Mouse (Mus musculus) cerebellum, adult 2 months (tissue): ENCODE measurements at regions not wholly inside any gene's neighbourhood (a gene's known extent, or its start where the extent isn't known, plus 50 kb on each side); places are given as distances from the start of the nearest gene placed in this dataset.

Experiments
- DNase-seq, 2 experiments: peaks; one replicate each; pipeline ENCODE4 v3.0.0; 2021
- H3K27ac ChIP-seq: fragments of 200-500 bp; 2 replicates; pipeline ENCODE4 v1.5.1; 2012; ENCODE audit warnings: low read length, control low read depth, inconsistent platforms; ENCODE audit not compliant: insufficient read depth
- H3K27me3 ChIP-seq: fragments of 200-500 bp; 2 replicates; pipeline ENCODE4 v1.6.1; 2012; ENCODE audit warnings: inconsistent platforms, mild to moderate bottlenecking, low read length, moderate library complexity; ENCODE audit not compliant: control insufficient read depth, insufficient read depth
- H3K4me1 ChIP-seq: fragments of 200-500 bp; 2 replicates; pipeline ENCODE4 v1.6.1; 2011; ENCODE audit warnings: low read length; ENCODE audit not compliant: control insufficient read depth, insufficient read depth
- H3K4me3 ChIP-seq: fragments of 200-500 bp; replicated peaks from 2 replicates; pipeline ENCODE3; 2011; ENCODE audit warnings: mild to moderate bottlenecking, low read depth, low read length, control low read depth; ENCODE audit not compliant: insufficient read depth
- CTCF ChIP-seq: fragments of 200-500 bp; IDR thresholded peaks from 2 replicates; pipeline ENCODE4 v1.5.1; 2011; ENCODE audit warnings: low read depth, mild to moderate bottlenecking, control low read depth, low read length, moderate library complexity, borderline replicate concordance; ENCODE audit not compliant: insufficient read depth
- POLR2A ChIP-seq: fragments of 200-500 bp; IDR thresholded peaks from 2 replicates; pipeline ENCODE4 v1.6.1; 2011; ENCODE audit warnings: low read length, control low read depth, borderline replicate concordance; ENCODE audit not compliant: insufficient read depth
- WGBS: fragments of 180-500 bp; shearing (Covaris S2); methylation state at CpG from one replicate; pipeline ENCODE4 v1.1.7; 2018; 5-methylcytosine and 5-hydroxymethylcytosine counted together

DNA sequence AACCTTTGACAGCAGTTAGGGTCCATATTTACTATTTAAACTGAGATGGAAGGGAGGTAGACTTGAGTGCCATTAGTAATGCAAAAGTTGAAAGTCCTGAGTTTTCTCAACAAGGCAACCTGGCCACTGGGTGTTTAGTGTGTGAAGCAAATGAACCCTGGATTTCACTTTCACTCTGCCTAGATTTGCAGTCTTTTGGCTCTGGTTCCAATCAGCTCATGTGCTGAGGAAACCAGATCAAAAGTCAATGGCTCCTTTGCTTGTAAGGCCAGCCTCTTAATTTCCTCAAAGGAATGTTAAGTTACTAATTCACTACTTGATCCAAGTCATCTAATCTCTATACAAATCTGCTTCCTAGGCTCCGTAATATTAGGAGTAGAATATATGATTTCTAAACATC, 247.7 kb upstream of the Tac1 start:
- WGBS: 82% methylated on average over 1 of the region's 1 CpGs
- H3K4me1 ChIP-seq: no peaks in the 10 kb centered on the region

GRCm38 (mm10) chr6:7313496-7313895, 241.2 kb upstream of the Tac1 start:
- Histone ChIP-seq H3K27ac (no peak overlapping the region), H3K4me3 (no peak overlapping the region), H3K4me1 (no peaks in the 10 kb centered on the region), H3K27me3 (no peaks in the 10 kb centered on the region)
- TF ChIP-seq CTCF (no peak), POLR2A (no peak)
- DNase-seq: no peak
- 70% methylated on average over 3 of the region's 3 CpGs for WGBS

More for the DNA sequence above, 247.7 kb upstream of the Tac1 start:
- Histone ChIP-seq H3K27me3 (no peaks in the 10 kb centered on the region), H3K4me3 (no peak overlapping the region), H3K27ac (no peak overlapping the region)
- TF ChIP-seq CTCF: no peak
- no peak for TF ChIP-seq POLR2A
- no peak for DNase-seq

DNA sequence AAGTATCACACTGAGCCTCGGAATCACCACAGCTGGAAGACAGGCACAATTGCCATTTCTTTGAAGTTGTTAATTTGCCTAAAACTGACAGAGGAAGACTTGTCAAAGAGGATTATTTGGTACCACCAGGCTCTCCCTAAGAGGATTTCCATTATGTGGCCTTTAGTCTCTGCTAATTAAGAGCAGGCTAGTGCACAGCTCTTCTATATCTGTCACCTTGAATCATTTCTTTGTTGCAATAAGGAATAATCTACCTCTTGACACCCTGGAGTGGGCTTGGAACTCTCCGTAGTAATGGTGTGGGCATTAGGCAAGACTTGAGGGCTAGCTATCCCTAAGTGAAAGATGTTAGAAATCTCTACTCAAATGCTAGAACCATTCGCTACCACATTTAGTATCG, 227.7 kb upstream of the Tac1 start:
- no peaks in the 10 kb centered on the region for H3K27me3 ChIP-seq
- H3K4me1 ChIP-seq: no peaks in the 10 kb centered on the region
- H3K27ac ChIP-seq: no peak overlapping the region
- no peak for TF ChIP-seq POLR2A
- TF ChIP-seq CTCF: no peak
- WGBS: 49% methylated on average over 4 of the region's 4 CpGs
- no peak for DNase-seq
- no peak overlapping the region for H3K4me3 ChIP-seq

DNA sequence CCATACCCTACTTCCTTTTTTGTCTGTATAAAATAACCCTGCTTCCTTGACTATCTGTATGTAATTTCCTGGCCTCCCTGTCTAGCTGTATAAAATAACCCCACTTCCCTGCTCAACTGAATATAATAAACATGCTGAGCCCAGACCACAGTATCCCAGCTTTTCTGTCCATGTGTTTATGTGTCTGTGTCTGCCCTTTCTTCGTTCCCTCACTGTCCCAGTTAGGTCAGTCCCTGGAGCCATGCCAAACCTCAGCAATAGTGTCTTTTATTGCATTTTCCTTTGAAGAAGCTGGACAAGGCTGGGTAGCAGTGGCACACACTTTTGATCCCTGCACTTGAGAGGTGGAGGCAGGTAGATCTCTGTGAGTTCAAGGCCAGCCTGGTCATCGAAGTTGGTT, 198.0 kb upstream of the Tac1 start:
- H3K27me3 ChIP-seq: no peaks in the 10 kb centered on the region
- no peak overlapping the region for H3K4me3 ChIP-seq
- 47% methylated on average over 2 of the region's 2 CpGs for WGBS
- H3K4me1 ChIP-seq: no peaks in the 10 kb centered on the region
- no peak for DNase-seq
- TF ChIP-seq CTCF (no peak), POLR2A (no peak)
- no peak overlapping the region for H3K27ac ChIP-seq

GRCm38 (mm10) chr6:7367166-7367565, 187.5 kb upstream of the Tac1 start:
- TF ChIP-seq POLR2A (no peak), CTCF (no peak)

DNA sequence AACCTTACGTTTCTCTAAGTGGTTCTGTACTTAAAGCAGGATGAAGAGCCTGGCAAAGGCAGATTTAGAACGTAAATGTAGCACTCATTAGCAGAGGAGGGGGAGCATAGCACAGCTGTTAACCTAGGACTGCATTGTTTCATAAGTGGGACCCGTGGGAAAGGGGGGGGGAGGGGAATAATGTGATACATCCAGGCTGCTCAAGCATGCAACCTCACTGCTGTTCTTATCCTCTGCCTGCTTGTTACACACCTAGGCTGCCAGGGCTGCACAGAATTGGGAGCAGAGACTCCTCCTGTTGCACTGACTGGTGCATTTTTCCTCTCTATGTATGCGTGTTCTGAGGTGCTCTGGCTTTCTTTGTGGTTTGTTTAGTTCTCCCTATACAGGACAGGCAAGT, 180.1 kb upstream of the Tac1 start:
- no peaks in the 10 kb centered on the region for H3K27me3 ChIP-seq
- no peak overlapping the region for H3K4me3 ChIP-seq
- H3K27ac ChIP-seq: no peak overlapping the region
- TF ChIP-seq CTCF (no peak), POLR2A (no peak)
- 44% methylated on average over 4 of the region's 4 CpGs for WGBS
- H3K4me1 ChIP-seq: no peaks in the 10 kb centered on the region
- DNase-seq: no peak

More at GRCm38 (mm10) chr6:7367166-7367565, 187.5 kb upstream of the Tac1 start:
- H3K4me1 ChIP-seq: no peaks in the 10 kb centered on the region
- no peak overlapping the region for H3K4me3 ChIP-seq
- 81% methylated on average over 1 of the region's 1 CpGs for WGBS
- H3K27me3 ChIP-seq: no peaks in the 10 kb centered on the region
- DNase-seq: no peak
- no peak overlapping the region for H3K27ac ChIP-seq

- no peak overlapping the region for H3K4me3 ChIP-seq
Observed at GRCm38 (mm10) chr6:7375851-7376250, 178.8 kb upstream of the Tac1 start.

GRCm38 (mm10) chr6:7378651-7379050, 176.0 kb upstream of the Tac1 start:
- Histone ChIP-seq H3K4me1 (no peaks in the 10 kb centered on the region), H3K27me3 (no peaks in the 10 kb centered on the region), H3K27ac (no peak overlapping the region), H3K4me3 (no peak overlapping the region)
- 48% methylated on average over 5 of the region's 5 CpGs for WGBS
- DNase-seq: no peak
- TF ChIP-seq POLR2A (no peak), CTCF (no peak)

More at GRCm38 (mm10) chr6:7375851-7376250, 178.8 kb upstream of the Tac1 start:
- H3K4me1 ChIP-seq: no peaks in the 10 kb centered on the region
- no peaks in the 10 kb centered on the region for H3K27me3 ChIP-seq
- 77% methylated on average over 2 of the region's 2 CpGs for WGBS
- DNase-seq: no peak
- no peak overlapping the region for H3K27ac ChIP-seq
- TF ChIP-seq POLR2A (no peak), CTCF (no peak)
